Mouse (Mus musculus) embryo, embryonic 10.5 days (tissue): ENCODE results near the gene Mbnl2.
A peak's percentile ranks its signal among the peaks of the same experiment; 100 is the strongest.

Source experiments
- DNase-seq: peaks from one replicate; pipeline ENCODE4 v3.0.0-alpha.2; 2015; ENCODE audit warnings: low spot score

Mbnl2 gene

DNA sequence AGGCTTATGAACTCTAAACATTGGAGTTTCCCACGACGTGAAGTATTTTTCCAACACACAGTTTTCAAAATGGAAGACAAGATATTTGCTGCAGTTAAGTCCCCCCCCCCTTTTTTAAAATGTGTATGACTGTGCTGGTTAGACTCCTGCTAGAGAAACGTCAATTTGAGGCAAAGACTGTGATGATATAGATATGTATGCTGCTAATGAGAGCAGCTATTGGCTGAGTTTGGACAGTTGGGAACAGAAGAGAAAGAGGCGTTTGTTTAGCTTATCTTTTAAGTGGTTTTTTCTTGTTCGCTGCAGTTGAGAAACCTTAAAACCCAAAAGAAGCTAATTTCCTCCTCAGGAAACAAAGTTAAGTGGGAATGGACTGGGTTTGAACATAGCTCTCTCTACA, 106.7 kb downstream of the Mbnl2 start:
- DNase-seq, result no peak

DNA sequence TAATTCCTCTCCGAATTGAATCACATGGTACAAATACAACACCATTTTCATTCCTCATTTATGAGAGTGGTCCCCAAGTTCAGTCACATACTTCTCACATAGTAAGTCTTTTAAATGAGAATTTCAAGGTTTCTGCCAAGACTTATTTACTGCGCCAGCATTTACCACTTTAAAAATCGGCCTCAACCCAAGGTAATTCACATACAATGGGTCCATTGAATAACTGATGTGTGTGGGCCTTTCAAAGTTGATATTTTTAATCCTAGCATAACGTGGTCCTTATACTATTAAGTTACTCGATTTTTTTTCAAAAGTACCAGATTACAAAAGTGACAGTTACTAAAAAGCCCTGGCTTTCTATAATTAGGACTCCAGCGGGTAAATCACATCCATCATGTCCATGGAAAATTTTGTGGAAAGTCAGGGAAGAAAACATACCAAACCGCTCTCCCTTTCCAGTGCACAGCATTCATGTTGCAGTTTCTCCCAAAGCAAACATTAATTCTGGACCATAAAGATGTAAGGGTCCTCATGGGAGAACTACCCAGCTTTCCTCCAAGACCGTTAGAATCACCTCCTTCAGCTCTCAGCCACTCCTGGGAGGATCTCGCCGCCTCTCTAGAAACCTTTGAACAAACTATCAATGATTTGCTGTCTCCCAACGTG, 107.8 kb downstream of the Mbnl2 start:
- no peak for DNase-seq

DNA sequence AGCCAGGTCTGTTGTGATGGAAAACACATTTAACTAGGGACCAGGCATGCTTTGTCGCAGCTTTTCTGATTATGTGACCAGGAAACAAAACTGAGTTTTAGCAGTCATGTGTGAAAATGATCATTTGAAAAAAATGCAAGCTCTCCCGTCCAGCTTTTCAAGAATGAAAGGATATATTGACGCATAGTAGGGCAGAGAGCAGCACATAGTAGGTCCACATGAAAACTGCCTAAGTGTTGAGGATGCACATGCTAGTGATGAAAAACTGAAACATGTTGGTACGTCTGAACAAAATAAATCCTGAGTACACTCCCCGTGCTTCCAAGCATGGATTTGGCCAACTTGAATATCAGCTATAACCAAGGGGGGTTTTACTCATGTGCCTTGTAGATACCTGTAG, 109.1 kb downstream of the Mbnl2 start:
- DNase-seq, result no peak

DNA sequence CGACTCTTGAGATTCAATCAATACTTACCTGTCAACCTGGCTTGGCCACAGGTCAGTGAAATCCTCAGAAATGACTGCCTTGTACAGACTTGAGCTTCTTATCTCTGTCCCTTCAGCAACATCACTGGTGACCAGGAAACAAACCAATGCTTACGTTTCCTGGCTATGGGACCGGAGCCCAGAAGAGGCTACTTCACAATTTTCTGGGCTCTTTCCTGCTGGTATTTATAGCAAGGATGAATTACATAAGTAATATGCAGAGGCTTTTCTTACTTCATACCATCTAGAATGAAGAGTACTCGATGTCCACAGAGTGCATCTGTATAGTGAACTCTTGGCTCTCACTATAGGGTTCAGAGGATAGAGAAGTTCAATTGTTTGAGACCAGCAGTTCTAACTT, 111.8 kb downstream of the Mbnl2 start:
- no peak for DNase-seq

DNA sequence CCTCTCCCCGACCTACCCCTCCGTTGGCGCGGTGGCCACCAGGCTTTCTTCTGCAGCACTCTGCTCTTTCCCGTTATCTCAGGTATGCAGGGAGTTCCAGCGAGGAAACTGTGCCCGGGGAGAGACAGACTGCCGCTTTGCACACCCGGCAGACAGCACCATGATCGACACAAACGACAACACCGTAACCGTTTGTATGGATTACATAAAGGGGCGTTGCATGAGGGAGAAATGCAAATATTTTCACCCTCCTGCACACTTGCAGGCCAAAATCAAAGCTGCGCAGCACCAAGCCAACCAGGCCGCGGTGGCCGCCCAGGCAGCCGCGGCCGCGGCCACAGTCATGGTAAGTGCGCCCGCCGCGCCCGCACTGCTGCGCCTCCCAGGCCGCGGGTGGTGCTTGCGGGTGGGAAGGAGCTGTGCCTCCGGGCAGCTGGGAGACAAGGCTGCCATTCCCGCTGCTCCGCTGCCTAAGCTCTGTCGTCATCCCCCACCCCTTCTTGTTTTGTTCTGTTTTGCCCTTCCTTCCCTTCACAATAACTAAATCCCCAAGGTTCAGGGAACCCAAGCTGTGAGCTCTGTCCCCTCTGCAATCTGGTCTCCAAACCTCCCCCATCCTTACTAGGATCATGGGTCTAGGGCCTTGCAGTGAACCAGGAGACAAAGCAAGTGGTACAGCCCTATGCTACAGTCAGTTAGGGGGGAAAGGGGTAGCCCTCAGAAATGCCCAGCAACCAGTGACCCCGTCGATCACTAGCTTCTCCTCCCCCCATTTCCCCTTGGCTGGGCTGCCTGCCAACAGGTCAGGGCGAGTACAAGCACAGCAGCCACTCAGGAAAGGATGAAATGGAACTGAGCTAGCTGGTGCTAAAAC, 113.6 kb downstream of the Mbnl2 start:
- peak; percentile 57 for DNase-seq

DNA sequence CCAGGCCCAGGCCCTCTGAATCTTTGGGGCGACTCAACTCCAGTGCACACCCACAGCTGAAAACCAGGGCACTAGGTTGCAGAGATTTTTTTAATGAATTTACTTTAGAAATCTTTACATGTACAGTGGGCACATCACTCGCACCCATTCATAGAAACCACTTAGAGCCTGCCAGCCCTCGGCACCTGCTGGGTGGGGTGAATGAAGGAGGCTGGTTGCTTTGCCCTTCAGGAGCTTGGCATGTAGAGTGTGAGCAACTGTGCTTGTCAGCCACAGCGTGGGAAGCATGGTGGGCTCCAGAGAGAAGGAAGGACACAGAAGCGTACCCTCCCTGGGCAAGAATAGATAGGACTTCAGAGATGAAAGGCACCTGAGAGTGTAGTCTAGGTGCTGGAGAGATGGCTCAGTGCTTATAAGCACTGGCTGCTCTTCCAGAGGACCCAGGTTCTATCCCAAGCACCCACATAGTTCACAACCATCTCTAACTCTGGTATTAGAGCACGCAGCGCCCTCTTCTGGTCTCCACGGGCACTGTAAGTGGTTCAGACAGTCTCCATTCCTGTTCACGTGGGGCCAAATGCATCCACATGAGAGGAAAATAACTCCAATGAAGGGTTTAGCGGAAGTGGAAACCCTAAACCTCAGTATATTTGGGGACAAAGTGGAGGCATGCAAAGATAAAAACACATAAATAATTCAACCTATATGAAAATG, 114.9 kb downstream of the Mbnl2 start:
- no peak for DNase-seq

DNA sequence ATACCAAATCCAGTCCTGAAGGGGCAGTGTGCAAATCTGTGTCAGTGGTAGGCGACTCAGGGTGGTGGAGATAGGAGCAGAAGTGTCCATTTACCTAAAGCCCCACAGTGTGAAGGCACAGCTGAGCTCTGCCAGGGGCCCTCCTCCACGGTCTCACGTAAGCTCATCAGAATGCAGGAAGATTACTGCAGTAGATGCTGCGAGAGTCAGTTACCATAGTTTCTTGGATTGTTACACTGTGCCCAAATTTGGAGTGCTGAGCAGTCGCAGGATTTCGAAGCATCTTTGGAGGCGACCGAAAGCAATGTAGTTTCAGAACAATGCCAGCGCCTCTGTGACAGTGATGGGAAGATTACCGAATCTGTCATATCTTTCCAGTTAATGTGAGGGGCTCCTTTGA, 116.2 kb downstream of the Mbnl2 start:
- no peak for DNase-seq

DNA sequence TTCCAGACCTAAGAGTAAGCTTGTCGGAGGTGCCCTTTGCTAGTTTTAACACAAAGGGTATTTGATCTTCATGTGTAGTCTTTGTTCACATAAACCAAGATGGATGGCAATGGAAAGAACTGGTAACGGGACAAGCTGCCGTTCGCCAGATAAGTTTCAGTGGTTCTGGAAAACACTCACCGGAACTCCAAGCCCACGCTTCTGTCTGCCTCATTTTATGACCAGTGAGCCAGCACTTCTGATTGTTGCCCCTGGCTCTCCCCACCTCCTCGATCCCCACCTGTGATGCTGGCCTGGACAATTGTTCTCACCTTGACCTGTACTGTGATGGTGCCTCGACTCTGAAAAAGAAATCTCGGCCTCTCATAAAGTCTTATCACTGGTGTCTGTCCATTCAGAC, 117.0 kb downstream of the Mbnl2 start:
- no peak for DNase-seq

DNA sequence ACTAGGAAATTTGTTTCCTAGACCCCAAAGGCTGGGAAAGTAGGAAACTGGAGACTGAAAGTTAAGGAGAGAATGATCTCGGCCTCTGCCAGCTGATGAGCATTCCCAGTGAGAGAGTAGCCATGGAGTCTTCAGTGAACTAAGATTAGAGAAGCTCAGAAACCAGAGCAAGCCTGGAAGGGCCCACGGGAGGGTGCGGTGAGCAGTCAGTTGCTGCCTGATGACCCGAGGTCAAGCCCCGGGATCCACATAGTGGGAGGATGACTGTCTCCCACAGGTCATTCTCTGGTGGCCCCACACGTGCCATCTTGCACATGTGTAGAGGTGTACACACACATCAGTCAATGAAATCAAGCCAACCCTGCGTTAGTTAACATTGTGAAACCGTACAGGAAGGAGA, 118.0 kb downstream of the Mbnl2 start:
- DNase-seq, result no peak

DNA sequence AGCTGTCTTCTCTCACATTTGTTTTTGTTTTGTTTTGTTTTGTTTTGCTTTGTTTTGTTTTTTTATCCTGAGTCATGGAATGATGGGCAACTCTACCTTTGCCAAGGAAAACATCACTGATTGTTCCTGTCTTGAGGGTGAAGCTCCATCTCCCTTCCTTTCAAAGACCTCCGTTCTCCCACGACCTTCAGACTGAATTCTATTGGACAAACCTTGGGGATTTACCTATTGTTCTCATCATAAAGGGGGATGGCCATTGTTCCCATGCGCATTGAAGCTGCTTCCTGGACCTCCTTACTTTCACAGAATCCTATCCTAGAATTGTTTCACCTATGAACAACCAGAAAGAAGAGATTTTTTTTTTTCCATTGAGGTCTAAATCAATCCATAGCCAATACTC, 118.7 kb downstream of the Mbnl2 start:
- DNase-seq, result no peak

DNA sequence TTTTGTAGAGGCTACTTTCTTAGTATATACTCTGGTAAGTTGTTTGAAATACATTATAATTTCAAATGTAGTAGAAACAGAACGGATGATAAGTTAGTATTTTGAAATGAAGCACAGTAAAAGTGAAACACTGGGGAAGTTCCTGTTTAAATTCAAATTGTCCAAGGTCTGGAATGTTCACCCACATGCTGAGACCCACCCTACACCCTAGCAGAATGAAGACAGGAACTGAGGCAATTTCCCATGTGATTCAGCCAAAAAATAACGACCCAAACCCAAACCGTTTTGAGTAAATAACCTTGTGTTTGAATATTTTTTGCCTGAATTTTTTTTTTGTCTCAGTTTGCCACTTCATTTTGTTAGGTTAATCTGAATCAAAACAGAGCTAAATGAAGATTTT, 119.4 kb downstream of the Mbnl2 start:
- no peak for DNase-seq

DNA sequence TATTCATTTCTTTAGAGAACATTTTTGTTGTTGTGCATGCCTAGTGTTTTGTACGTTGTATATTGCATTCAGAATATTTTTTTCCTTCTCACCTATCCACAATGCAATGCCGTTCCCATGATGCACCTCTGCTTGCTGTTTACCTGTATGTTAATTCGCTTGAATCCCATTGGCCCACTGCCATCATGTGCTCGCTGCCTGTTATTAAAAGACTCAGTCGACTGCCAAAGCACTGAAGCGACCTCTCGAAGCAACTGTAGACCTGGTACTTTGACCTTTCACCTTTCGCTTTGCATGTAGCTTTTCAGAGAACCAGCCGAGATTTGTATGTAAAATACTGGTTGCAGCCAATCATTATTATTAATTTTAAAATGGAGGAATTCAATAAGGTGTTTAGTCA, 120.0 kb downstream of the Mbnl2 start:
- no peak for DNase-seq

DNA sequence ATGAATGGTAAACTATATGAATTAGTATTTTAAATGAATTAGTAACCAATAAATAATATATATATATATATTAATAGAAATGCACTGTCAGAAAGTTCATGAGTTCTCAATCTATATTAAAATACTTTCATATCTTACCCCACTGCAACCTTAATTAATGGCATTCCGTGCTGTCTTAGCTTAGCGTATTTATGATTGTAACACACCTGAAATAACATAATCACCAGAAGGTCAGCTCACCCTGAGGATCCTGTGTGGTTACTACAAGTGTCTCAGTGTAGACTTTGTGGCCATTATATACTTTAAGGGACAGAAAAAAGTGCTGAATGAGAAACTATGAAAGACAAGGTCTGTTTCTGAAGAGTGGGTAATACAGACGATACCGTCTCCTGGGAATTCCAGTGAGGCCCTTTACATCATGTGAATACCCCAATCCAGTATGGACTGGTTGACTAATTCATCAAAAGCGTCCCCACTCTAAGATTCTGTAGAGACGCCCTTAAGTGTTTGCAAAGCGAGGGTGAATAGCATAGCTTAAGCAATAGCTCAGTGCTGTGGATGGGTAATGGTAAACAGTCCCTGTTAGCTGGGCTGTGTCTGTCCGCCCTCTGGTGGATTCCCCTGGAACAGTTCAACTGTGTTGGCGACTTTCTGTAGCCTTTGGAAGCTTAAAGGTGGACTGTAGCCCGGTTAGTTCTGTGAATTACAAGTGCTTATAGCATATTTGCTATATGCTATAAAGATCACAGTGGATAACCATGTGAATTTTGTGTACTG, 122.6 kb downstream of the Mbnl2 start:
- peak; percentile 87 for DNase-seq

DNA sequence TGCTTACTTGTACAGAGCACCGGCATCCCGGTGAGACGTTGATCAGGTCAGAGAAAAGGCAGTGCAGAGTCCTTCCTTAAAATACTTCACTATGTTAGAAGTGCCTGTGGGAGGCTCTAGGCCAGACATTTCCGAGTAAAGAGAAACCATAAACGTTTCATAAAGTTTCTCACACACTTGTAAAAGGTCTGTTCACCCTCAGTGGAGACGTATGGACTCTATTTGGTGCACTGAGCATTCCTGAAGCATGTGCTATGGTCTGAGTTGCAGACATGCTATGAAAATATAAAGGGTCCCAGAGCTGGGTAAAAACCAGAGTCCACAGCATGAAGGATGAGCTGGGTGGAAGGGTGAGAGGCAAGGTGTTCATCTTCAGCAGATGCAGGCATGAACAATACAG, 124.1 kb downstream of the Mbnl2 start:
- no peak for DNase-seq

DNA sequence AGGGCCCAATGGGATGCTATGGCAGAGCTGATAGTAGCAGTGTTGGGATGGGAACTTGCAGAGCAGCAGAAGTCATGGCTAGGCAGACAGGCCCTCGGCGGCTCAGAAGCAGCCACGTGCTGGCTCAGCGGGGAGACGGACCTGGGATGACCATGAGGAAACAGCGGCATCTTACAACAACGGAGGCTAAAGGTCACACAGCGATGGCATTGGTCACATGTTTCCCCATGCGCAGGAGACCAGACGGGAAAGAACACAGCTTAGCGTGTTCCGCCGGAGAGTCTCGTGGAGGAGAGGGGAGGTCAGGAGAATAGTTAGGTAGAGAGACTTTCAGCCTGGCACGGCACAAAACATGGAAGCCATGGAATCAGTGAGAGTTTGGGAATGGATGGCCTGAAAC, 125.7 kb downstream of the Mbnl2 start:
- no peak for DNase-seq

DNA sequence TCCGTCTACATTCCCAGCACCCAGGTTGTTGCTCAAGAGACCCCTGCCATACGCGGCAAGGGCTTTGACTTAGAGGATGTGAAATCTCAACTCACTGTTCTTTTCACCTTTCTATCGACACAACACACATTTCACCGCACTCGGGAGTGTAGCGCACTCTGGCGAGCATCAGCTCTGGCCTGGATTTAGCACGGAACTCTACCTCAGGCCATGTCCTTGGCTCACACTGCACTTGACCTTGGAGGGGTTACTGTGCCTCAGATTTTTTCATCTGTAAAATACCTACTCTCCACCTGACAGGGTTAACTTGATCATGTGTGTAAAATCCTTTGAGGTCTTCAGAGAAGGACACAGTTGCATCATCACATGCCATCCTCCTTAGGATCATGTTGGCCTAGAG, 127.2 kb downstream of the Mbnl2 start:
- DNase-seq, result no peak

DNA sequence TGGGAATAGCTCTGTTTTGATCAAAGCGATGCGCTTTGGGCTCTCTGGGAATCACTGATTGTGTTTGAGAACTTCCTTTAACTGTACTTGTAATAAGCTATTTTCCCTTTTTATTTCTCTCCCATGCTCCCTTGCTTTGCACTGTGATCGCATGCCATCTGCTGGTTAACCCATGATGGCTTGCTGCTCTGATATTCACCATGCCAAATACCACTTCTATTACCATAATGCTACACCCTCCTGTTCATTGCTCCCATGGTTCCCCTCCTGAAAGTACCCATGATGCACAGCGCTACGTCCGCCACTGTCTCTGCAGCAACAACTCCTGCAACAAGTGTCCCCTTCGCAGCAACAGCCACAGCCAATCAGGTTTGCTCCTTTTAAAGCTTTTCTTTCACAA, 128.9 kb downstream of the Mbnl2 start:
- DNase-seq, result no peak

DNA sequence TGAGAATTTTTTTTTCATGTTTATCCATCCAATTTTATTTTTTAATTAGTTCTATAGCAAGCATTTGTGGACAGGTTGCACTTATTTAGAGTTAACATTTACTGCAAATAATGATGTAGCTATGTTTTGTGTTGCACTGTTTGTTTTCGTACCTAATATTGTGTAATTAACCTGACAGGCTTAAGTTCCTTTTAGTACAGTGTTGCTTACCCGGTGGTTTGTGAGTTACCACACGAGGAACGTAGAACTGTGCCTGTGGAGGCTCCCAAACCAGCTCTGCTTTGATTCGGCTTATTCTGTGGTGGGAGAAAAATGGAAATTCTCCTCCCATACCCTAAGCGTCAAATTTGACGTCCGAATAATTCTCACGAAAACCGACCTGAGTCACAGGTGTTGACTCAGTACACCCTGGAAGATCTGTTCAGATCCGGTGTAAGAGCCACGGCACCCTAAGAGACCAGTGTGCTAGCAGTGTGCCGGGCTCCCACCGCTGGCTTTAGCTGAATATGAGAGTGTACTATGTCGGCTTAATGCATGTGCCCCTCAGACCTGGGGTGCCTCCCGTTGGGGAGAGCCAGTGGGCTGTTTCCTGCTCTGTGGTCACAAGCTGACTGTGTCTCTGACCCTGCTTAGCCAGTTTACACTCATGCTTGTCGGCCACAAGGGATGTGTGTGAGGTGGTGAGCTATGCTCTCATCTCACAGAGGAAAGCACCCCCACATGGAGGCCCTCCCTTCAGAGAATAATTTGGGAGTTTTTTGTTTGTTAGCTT, 129.5 kb downstream of the Mbnl2 start:
- no peak for DNase-seq

DNA sequence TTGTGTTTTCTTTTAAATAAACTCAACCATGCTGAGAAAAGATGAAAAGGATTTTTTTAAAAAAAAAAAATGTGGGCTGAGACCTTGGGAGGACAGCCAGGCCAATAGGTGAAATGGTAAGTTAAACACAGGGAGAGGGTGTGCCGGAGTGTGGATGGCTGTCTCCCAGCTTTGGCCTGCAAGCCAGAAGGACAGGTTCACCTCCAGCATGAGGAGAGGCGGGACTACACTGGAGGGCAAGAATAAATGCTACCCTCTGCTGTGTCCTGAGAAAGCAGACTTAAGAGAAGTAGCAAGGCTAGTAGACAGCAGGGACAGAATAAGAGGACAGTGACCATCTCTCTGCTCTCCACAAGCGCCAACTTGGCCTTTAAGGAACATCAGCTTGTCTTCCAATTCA, 130.1 kb downstream of the Mbnl2 start:
- DNase-seq, result no peak

DNA sequence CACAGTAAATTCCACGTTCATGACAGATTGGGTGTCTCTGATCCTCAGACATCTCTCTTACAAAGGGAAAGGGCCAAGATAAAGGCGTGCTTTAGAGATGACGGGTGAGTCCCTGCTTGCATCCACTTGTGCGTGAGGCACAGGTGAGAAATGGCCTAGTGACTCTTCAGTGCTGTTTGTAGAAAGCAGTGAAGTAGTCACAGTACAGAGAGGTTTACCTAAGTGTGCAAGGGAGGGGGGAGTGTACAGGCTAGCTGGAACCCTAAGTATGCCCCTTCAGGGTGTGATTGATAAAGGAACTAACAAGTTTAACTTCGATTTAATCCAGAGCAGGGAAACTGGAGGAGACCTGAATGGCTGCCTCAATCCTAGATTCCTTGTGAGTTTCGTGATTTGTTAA, 130.8 kb downstream of the Mbnl2 start:
- DNase-seq, result no peak

DNA sequence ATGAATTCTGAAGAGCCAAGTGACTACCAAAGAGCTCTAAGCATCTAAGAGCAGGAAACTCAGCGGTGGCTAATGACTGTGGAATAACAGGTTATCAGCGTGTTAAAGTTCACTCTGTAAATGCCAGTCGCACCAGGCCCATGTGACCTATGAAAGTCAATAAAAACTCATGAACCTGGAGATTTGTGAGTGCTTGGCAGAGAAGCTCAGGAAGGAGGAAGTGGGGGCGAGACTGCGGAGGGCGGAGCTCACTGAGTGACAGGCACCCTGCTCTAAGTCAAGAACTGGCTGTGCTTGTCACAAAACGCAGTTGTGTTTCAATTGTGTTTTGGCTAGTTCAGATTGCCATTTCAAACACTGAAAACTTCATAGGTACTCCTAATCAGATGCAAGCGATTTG, 131.4 kb downstream of the Mbnl2 start:
- no peak for DNase-seq

DNA sequence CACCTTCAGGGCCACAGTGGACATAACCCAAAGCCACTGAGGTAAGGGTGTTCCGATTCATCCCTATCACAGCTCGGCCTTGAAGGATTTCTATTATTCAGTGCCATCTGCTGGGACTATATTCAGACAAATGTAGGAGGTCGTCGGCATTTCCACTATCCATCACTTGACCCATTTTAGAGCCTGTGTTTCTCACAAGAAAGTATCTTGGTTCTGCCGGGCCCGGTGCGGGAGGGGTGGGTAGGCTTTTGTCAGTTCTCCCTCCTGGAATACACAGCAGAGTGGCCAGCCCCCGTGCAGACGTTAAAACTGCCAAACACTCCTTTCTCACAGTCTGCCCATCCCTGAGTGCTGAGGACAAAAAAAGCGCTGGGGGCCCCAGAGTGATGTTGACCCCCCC, 134.4 kb downstream of the Mbnl2 start:
- no peak for DNase-seq
